Mouse (Mus musculus) CD4-positive helper T cell, adult 2 months (primary cell): ENCODE data around the gene Bbs9.

ENCODE experiments used
- DNase-seq: peaks from one replicate; pipeline ENCODE4 v3.0.0-alpha.2; 2012; ENCODE audit warnings: low read depth, missing footprints, low spot score

Gene Bbs9

GRCm38 (mm10) chr9:22793698-22794097 is 318.2 kb downstream of the Bbs9 start:
- DNase-seq = no peak

- no peak for DNase-seq
These were observed 325.2 kb downstream of the Bbs9 start for GRCm38 (mm10) chr9:22800675-22801074.

- no peak for DNase-seq
These were observed 330.5 kb downstream of the Bbs9 start for GRCm38 (mm10) chr9:22805981-22806380.

- DNase-seq = no peak
These were observed 331.0 kb downstream of the Bbs9 start for GRCm38 (mm10) chr9:22806494-22806893.

GRCm38 (mm10) chr9:22807693-22808092 is 332.2 kb downstream of the Bbs9 start:
- DNase-seq = no peak

- DNase-seq = no peak
These were observed 334.2 kb downstream of the Bbs9 start for GRCm38 (mm10) chr9:22809621-22810126.

- DNase-seq = no peak
These were observed 334.9 kb downstream of the Bbs9 start for GRCm38 (mm10) chr9:22810454-22810853.

DNA sequence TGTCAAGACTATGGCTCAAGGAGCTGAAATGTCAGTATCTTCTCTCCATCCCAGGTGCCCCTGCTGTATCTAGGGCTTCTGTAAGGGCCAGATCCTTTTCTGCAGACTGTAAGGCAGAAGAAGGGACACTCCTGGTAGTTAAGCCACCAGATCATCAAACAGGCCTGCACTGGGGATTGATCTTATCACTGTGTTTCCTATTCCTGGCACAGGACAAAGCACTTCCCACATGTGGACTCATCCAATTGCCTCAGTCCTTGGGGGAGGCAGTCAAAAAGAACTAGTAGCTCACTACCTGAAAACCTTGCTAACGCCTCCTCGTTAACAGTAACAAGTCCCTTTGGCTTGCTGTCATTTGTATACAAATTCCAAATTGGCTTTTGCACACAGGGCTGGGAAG is 336.4 kb downstream of the Bbs9 start:
- DNase-seq = no peak

GRCm38 (mm10) chr9:22814407-22815092 is 339.0 kb downstream of the Bbs9 start:
- no peak for DNase-seq

DNA sequence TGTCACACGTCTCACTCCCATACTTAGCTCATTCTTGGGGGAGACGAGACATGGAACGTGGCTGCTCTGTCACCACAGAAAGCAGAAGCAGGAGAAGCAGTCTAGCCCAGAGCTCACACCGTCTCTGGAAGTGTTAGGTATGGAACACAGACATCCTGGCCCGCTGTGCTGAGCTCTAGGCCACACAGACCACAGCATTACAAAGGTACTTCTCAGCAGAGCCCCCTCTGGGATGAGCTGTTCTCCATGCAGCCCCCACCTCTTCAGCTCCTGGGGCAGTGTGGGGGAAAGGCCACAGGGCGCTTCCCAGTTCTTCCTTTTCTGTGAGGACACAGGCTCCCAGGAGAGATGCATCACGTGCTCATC is 339.6 kb downstream of the Bbs9 start:
- DNase-seq = no peak

DNA sequence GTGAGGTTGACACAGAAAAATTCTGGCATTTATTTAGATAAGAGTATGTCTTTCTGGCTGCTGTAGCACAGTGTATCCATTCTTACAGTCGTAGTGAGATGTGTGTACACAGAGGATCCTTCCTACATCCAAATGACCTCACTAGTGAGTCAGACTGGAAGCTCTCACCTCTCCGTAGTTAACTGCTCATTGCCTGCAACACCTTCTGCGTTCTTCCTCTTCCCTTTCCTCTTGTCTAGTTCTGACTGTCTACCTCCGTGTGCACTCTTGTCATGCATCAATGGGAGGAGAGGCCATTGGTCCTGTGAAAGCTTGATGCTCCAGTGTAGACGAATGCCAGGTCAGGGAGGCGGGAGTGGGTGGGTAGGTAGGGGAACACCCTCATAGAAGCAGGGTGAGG is 344.0 kb downstream of the Bbs9 start:
- no peak for DNase-seq

GRCm38 (mm10) chr9:22820646-22821185 is 345.2 kb downstream of the Bbs9 start:
- DNase-seq = no peak

DNA sequence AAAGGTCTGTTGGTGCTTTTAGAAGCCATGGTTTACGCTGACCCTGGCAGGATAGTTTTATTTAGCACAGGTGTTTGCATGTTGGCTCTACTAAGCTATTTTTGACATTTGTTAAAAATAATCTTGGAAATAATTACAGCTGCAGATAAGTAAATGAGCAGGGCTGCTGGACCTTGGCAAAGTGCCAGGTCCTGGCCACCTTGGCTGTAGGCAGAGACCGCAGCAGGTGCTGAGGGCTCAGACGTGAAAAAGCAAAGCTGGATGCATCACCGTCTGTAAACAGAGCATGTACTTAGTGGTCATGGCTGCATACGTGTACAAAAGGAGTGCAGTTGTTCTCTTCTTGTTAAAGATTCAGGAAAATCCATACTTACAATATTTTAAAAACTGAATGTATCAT is 347.3 kb downstream of the Bbs9 start:
- DNase-seq = no peak

GRCm38 (mm10) chr9:22823856-22824255 is 348.3 kb downstream of the Bbs9 start:
- no peak for DNase-seq

DNA sequence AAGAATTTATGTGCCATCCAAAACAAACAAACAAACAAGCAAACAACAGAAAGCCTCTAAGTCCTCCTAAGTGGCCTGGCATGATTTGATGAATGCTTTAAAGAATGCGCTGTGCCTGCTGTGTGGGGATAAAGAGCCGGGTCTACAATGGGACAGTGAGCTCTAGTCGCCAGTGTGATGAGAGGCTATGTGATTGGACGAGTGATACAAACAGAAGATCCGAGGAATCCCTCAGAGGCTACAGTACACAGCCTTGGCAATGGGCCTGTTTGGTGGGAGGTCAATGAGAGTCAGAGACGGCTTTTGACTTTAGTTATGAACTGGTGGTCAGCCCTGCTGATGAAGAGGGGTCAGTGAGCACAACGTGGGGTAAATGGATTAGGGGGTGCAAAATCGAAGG is 349.4 kb downstream of the Bbs9 start:
- peak; percentile 8 for DNase-seq

GRCm38 (mm10) chr9:22826571-22826990 is 351.1 kb downstream of the Bbs9 start:
- no peak for DNase-seq

DNA sequence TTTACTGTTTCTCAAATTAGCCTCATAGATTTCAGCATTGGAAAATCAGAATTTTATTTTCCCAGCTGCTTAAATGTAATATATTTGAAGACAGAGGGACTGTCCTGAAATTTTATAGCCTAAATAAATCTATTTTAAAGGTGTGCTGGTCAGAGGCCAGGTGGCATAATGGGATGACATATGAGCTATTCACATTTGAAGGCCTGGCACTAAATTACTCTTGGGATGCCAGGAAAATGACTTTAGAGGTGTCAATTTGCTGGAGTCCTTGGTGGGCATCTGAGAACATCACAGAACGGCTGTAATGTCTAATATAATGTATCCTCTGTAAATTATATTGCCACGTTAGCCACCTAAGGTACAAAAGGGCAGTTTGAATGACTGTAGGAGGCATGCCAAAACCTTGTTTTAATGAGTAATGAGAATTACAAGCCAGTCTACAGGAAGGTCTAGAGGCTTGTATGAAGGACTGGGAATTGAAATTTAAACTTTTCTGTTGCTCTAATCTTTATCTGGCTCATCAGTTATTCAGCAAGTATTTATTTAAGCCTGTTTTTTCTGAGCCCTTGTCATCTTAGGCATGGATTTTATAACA is 351.8 kb downstream of the Bbs9 start:
- no peak for DNase-seq

DNA sequence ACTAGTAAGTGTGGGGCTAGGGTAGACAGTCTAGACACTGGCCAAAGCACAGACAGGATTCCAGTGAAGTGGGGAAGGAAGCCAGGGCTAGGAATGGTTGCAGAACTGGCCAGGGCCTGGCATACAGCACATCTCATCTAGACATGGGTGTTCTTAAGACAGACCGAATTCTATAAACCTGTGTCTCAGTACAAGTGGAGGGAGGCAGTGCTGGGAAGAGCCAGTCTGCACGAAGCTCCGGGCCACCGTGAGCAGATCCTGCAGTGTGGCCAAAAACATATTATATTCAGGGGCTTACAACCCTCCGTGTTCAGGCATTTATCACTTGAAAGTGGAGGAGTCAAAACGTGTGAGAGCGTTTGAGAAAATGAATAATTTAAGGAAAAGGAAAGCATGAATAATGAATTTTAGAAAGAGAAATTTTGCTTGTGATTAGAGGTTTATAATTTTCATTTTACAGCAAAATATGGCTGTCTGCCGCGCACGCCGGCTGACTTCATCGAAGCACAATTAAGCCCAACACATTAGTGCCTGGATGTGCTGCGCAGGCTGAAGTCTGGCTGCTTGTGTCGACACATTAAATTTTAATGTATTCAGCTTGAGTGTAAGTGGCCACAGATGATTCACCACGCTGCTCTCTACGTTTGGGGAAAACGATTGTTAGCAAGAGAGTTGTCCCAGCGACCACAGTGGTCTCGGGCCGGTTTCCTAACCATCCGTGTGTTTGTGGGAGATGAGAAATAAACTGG is 353.9 kb downstream of the Bbs9 start:
- DNase-seq = no peak

GRCm38 (mm10) chr9:22834994-22835512 is 359.5 kb downstream of the Bbs9 start:
- no peak for DNase-seq

- no peak for DNase-seq
These were observed 361.5 kb downstream of the Bbs9 start for GRCm38 (mm10) chr9:22837000-22837399.

DNA sequence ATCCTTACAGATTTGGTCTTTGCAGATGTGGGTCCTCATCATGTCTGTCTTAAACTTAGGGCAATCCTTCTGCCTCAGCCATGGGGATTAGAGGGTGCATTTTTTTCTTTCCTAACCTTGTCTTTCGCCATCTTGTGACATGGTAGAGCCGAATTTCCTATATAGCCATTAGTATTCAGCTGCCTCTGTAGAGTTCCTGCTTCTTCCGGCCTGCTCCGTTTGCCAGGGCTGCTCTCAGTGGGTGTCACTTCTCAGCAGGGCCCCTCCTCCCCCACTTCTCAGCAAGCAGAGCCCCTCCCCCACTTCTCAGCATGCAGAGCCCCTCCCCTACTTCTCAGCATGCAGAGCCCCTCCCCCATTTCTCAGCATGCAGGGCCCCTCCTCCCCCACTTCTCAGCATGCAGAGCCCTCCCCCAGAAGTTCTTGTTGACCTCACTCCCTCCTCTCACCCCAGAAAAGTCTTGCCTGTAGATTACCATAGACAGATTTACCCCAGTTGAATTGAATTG is 362.2 kb downstream of the Bbs9 start:
- DNase-seq = no peak

GRCm38 (mm10) chr9:22846048-22846447 is 370.5 kb downstream of the Bbs9 start:
- DNase-seq = no peak
